Mouse (Mus musculus): ENCODE measurements around the gene Cdh13.

Cdh13 gene

GRCm38 (mm10) chr8:118389456-118389855, 105.9 kb downstream of the Cdh13 start:
- no peak for DNase-seq

- DNase-seq: no peak
Observed at GRCm38 (mm10) chr8:118393909-118394650, 110.5 kb downstream of the Cdh13 start.

- DNase-seq: no peak
Observed at GRCm38 (mm10) chr8:118395178-118395577, 111.6 kb downstream of the Cdh13 start.

GRCm38 (mm10) chr8:118404836-118405235, 121.3 kb downstream of the Cdh13 start:
- DNase-seq: no peak

GRCm38 (mm10) chr8:118407322-118407721, 123.8 kb downstream of the Cdh13 start:
- no peak for DNase-seq

- DNase-seq: no peak
Observed at GRCm38 (mm10) chr8:118409396-118409795, 125.9 kb downstream of the Cdh13 start.

- no peak for DNase-seq
Observed at GRCm38 (mm10) chr8:118410341-118410970, 126.9 kb downstream of the Cdh13 start.

- DNase-seq: no peak
Observed at GRCm38 (mm10) chr8:118415672-118416071, 132.1 kb downstream of the Cdh13 start.

- no peak for DNase-seq
Observed at GRCm38 (mm10) chr8:118416811-118417355, 133.3 kb downstream of the Cdh13 start.

GRCm38 (mm10) chr8:118422624-118423023, 139.1 kb downstream of the Cdh13 start:
- DNase-seq: no peak

GRCm38 (mm10) chr8:118428941-118429340, 145.4 kb downstream of the Cdh13 start:
- DNase-seq: no peak

- no peak for DNase-seq
Observed at GRCm38 (mm10) chr8:118431731-118432440, 148.4 kb downstream of the Cdh13 start.

GRCm38 (mm10) chr8:118433553-118434180, 150.1 kb downstream of the Cdh13 start:
- DNase-seq: no peak

- DNase-seq: no peak
Observed at GRCm38 (mm10) chr8:118436751-118437150, 153.2 kb downstream of the Cdh13 start.

- DNase-seq: no peak
Observed at GRCm38 (mm10) chr8:118437152-118437551, 153.6 kb downstream of the Cdh13 start.

GRCm38 (mm10) chr8:118437874-118438273, 154.3 kb downstream of the Cdh13 start:
- DNase-seq: no peak

GRCm38 (mm10) chr8:118439857-118440256, 156.3 kb downstream of the Cdh13 start:
- DNase-seq: no peak

- DNase-seq: no peak
Observed at GRCm38 (mm10) chr8:118443361-118443760, 159.8 kb downstream of the Cdh13 start.

GRCm38 (mm10) chr8:118444651-118445207, 161.2 kb downstream of the Cdh13 start:
- no peak for DNase-seq

GRCm38 (mm10) chr8:118446516-118446915, 163.0 kb downstream of the Cdh13 start:
- DNase-seq: no peak

GRCm38 (mm10) chr8:118448011-118448410, 164.5 kb downstream of the Cdh13 start:
- no peak for DNase-seq

- DNase-seq: no peak
Observed at GRCm38 (mm10) chr8:118452445-118453103, 169.0 kb downstream of the Cdh13 start.
